Mouse (Mus musculus) forebrain, embryonic 16.5 days (tissue): ENCODE data around the gene Pfkfb4. TPM values are rescaled to one million over a fixed set of nuclear protein-coding genes. Genes with fewer than 3 reads are reported as not detected.

ENCODE experiments used
- ATAC-seq: fragments of 200-750 bp; cut with Nextera tagmentation; 2 replicates; pipeline ENCODE4 v1.8.0; 2017; ENCODE audit warnings: mild to moderate bottlenecking, moderate library complexity
- H3K27ac ChIP-seq: fragments of 300-500 bp; sonication (generic); 2 replicates; pipeline ENCODE4 v1.5.1; 2014; ENCODE audit warnings: low read length, control low read depth
- H3K27me3 ChIP-seq: fragments of 300-500 bp; sonication (generic); replicated peaks from 2 replicates; pipeline ENCODE4 v1.6.1; 2014; ENCODE audit warnings: low read length; ENCODE audit not compliant: control insufficient read depth, insufficient read depth
- H3K36me3 ChIP-seq: fragments of 300-500 bp; sonication (generic); 2 replicates; pipeline ENCODE4 v1.6.1; 2014; ENCODE audit not compliant: control insufficient read depth, insufficient read depth
- H3K4me1 ChIP-seq: fragments of 300-500 bp; sonication (generic); replicated peaks from 2 replicates; pipeline ENCODE4 v1.6.1; 2014; ENCODE audit warnings: low read length; ENCODE audit not compliant: control insufficient read depth, insufficient read depth
- H3K4me2 ChIP-seq: fragments of 300-500 bp; sonication (generic); 2 replicates; pipeline ENCODE4 v1.6.1; 2014; ENCODE audit warnings: mild to moderate bottlenecking, low read length, control low read depth
- H3K4me3 ChIP-seq: fragments of 300-500 bp; sonication (generic); replicated peaks from 2 replicates; pipeline ENCODE4 v1.5.1; 2014; ENCODE audit warnings: mild to moderate bottlenecking, low read length, control low read depth
- H3K9ac ChIP-seq: fragments of 300-500 bp; sonication (generic); replicated peaks from 2 replicates; pipeline ENCODE4 v1.6.1; 2014; ENCODE audit warnings: low read depth, low read length, control low read depth
- H3K9me3 ChIP-seq: fragments of 300-500 bp; sonication (generic); 2 replicates; pipeline ENCODE4 v1.6.1; 2016; ENCODE audit warnings: low read length; ENCODE audit not compliant: control insufficient read depth
- WGBS: fragments of 180-500 bp; shearing (Covaris S2); extraction: QIAGEN DNeasy Blood & Tissue Kit; methylation state at CpG from one replicate; pipeline ENCODE4 v1.1.7; 2014; 5-methylcytosine and 5-hydroxymethylcytosine counted together
- polyA plus RNA-seq: library from polyadenylated mRNA; unstranded; fragments of >200 nt; fragmentation: Nextera tagmentation; extraction: Ambion mirVana; gene quantifications from 2 replicates; pipeline ENCODE4 v1.2.1, GENCODE M21; 2015

The Pfkfb4 gene
- polyA plus RNA-seq, 1 experiment from 2014 or later: 34.0 TPM

DNA sequence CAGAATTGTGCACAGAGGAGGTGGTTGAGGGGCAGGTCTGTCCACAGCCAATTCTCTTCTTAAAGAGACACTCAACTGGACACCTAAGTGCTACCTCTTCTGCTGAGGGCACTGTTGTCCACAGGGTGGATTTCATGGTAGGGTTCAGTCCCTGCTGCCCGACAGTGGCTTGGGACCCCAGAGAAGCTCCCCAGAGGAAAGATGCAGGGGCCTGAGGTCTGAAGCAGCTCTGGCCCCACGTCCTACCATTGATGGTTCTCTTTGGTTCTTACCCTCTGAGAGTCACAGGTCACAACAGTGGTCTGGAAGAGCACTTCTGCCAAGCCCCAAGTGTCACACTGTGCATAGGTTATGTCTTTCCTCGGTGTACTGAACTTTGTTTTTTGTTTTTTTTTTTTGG is 61.8 kb downstream of the Pfkfb4 start:
- WGBS: 83% methylated on average over 3 of the region's 3 CpGs
- H3K27me3 ChIP-seq: no peaks in the 10 kb centered on the region

DNA sequence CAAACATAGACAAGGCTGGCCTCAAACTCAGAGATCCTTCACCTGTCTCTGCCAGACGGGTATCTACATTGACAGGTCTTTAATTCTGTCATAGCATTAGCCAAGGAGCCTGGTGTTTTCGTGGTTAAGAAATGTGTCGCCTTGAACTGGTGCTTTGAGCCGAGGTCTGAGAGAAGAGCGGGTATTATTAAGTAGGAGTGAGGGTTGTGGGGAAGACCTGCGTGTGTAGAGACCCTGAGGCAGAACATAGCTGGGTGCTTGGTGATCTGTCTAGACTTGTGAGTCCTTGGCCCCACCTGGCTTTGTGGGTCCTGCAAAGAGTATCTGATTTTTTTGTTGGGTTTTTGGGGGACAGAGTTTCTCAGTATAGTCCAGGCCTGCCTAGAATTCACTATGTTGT is 62.3 kb downstream of the Pfkfb4 start:
- peaks cover 8% of the 10 kb centered on the region; the same call in 1 of the 2 replicates for H3K36me3 ChIP-seq
- H3K4me3 ChIP-seq: no peak overlapping the region
- H3K9ac ChIP-seq: no peak overlapping the region
- no peak overlapping the region for H3K27ac ChIP-seq
- no peak for ATAC-seq
- no peak overlapping the region for H3K4me2 ChIP-seq
- H3K9me3 ChIP-seq: no peaks in the 10 kb centered on the region
- WGBS: 76% methylated on average over 6 of the region's 6 CpGs
- peaks cover 11% of the 10 kb centered on the region for H3K4me1 ChIP-seq
- H3K27me3 ChIP-seq: no peaks in the 10 kb centered on the region

More for the DNA sequence above, 61.8 kb downstream of the Pfkfb4 start:
- H3K4me3 ChIP-seq: no peak overlapping the region
- no peak overlapping the region for H3K27ac ChIP-seq
- no peak overlapping the region for H3K9ac ChIP-seq
- H3K4me1 ChIP-seq: peaks cover 6% of the 10 kb centered on the region
- no peak for ATAC-seq
- no peaks in the 10 kb centered on the region for H3K9me3 ChIP-seq
- H3K36me3 ChIP-seq: peaks cover 5% of the 10 kb centered on the region; the same call in 1 of the 2 replicates
- H3K4me2 ChIP-seq: no peak overlapping the region

- Histone ChIP-seq H3K4me3 (peak overlapping the region; percentile 41), H3K36me3 (peaks cover 8% of the 10 kb centered on the region; the same call in 1 of the 2 replicates), H3K27me3 (no peaks in the 10 kb centered on the region), H3K27ac (peak overlapping the region; percentile 69), H3K9ac (peak overlapping the region; percentile 53), H3K9me3 (no peaks in the 10 kb centered on the region), H3K4me2 (peak overlapping the region; percentile 51), H3K4me1 (peaks cover 17% of the 10 kb centered on the region)
- WGBS: 6% methylated on average over 7 of the region's 7 CpGs
- ATAC-seq: peak; percentile 81
Measured at GRCm38 (mm10) chr9:109054712-109055111, 63.1 kb downstream of the Pfkfb4 start.

- no peak; the same call in 1 of the 2 replicates for ATAC-seq
- H3K27me3 ChIP-seq: no peaks in the 10 kb centered on the region
- peak overlapping the region; percentile 41 for H3K4me3 ChIP-seq
- peaks cover 8% of the 10 kb centered on the region; the same call in 1 of the 2 replicates for H3K36me3 ChIP-seq
- peaks cover 17% of the 10 kb centered on the region for H3K4me1 ChIP-seq
- H3K9ac ChIP-seq: peak overlapping the region; percentile 53
- no peaks in the 10 kb centered on the region for H3K9me3 ChIP-seq
- H3K4me2 ChIP-seq: peak overlapping the region; percentile 51
- H3K27ac ChIP-seq: peak overlapping the region; percentile 58
- 86% methylated on average over 12 of the region's 12 CpGs for WGBS
Measured at GRCm38 (mm10) chr9:109055271-109056030, 63.9 kb downstream of the Pfkfb4 start.

DNA sequence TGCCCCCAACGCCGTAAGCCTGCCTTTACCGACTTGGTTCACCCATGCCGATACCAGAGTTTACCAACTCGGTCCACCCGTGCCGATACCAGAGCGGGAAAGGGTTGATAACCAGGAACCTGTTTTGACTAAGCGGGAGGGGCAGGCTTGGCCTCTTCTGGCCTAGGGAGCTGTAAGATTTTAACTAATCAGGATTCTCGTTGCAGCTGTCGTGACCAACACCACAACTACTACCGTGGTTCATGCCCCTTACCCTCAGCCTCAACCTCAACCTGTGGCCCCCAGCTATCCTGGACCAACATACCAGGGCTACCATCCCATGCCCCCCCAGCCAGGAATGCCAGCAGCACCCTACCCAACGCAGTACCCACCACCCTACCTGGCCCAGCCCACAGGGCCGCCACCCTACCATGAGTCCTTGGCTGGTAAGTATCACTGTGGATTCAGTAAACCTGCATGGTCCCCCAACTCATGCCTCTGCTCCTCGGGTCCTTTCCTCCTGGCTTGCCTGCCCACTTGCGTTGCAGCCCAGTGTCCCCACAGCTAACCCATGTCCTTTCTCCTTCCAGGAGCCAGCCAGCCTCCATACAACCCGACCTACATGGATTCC is 64.6 kb downstream of the Pfkfb4 start:
- Histone ChIP-seq H3K27ac (no peak overlapping the region), H3K9ac (no peak overlapping the region), H3K4me1 (peaks cover 17% of the 10 kb centered on the region), H3K9me3 (no peaks in the 10 kb centered on the region), H3K4me3 (no peak overlapping the region), H3K4me2 (no peak overlapping the region), H3K36me3 (peaks cover 11% of the 10 kb centered on the region), H3K27me3 (no peaks in the 10 kb centered on the region)
- 93% methylated on average over 17 of the region's 17 CpGs for WGBS
- ATAC-seq: no peak

GRCm38 (mm10) chr9:109056916-109057315 is 65.3 kb downstream of the Pfkfb4 start:
- Histone ChIP-seq H3K4me3 (no peak overlapping the region), H3K27me3 (no peaks in the 10 kb centered on the region), H3K9ac (no peak overlapping the region), H3K4me2 (no peak overlapping the region), H3K36me3 (peaks cover 13% of the 10 kb centered on the region), H3K4me1 (peaks cover 17% of the 10 kb centered on the region), H3K9me3 (no peaks in the 10 kb centered on the region), H3K27ac (no peak overlapping the region)
- 91% methylated on average over 4 of the region's 4 CpGs for WGBS
- no peak for ATAC-seq

GRCm38 (mm10) chr9:109057543-109057942 is 66.0 kb downstream of the Pfkfb4 start:
- Histone ChIP-seq H3K4me2 (no peak overlapping the region), H3K4me3 (no peak overlapping the region), H3K9ac (no peak overlapping the region), H3K27ac (no peak overlapping the region), H3K9me3 (no peaks in the 10 kb centered on the region), H3K36me3 (peaks cover 13% of the 10 kb centered on the region), H3K27me3 (no peaks in the 10 kb centered on the region), H3K4me1 (peaks cover 17% of the 10 kb centered on the region)
- ATAC-seq: no peak
- 87% methylated on average over 5 of the region's 5 CpGs for WGBS

- Histone ChIP-seq H3K27me3 (no peaks in the 10 kb centered on the region), H3K36me3 (peaks cover 15% of the 10 kb centered on the region), H3K4me3 (no peak overlapping the region), H3K9me3 (no peaks in the 10 kb centered on the region), H3K27ac (no peak overlapping the region), H3K9ac (peak overlapping the region; percentile 75; the same call in 1 of the 2 replicates), H3K4me1 (peaks cover 17% of the 10 kb centered on the region), H3K4me2 (no peak overlapping the region)
- WGBS: 95% methylated on average over 19 of the region's 19 CpGs
- ATAC-seq: no peak
Measured at GRCm38 (mm10) chr9:109058006-109058765, 66.6 kb downstream of the Pfkfb4 start.
